Mouse (Mus musculus) heart, embryonic 10.5 days (tissue): ENCODE data around the gene Rnf138rt1. TPM values are rescaled to one million over a fixed set of nuclear protein-coding genes. Genes with fewer than 3 reads are reported as not detected.

Source experiments
- polyA plus RNA-seq: library from polyadenylated mRNA; unstranded; fragments of >200 nt; fragmentation: Nextera tagmentation; extraction: Ambion mirVana; gene quantifications from 2 replicates; pipeline ENCODE4 v1.2.1, GENCODE M21; 2016

Gene Rnf138rt1
- polyA plus RNA-seq, 1 experiment from 2014 or later, result not detected

Other genes starting within 250 kb of the Rnf138rt1 start
- 0.10 and 0.11 TPM in 2 replicates for gene Grpr, start 211.7 kb downstream of the Rnf138rt1 start, polyA plus RNA-seq
- 19.3 and 23.6 TPM in 2 replicates for gene Ap1s2, start 147.7 kb upstream of the Rnf138rt1 start, polyA plus RNA-seq
- gene Zrsr2, start 197.3 kb upstream of the Rnf138rt1 start, polyA plus RNA-seq, result 36.6 and 53.0 TPM in 2 replicates